Mouse (Mus musculus) MEL (cell line): ENCODE measurements around the gene Kazn. TPM values are rescaled to one million over a fixed set of nuclear protein-coding genes. Genes with fewer than 3 reads are reported as not detected.
A peak's percentile ranks its signal among the peaks of the same experiment; 100 is the strongest.

Source experiments
- DNase-seq: peaks from one replicate; pipeline ENCODE4 v3.0.0; 2011; ENCODE audit warnings: low read depth, low spot score
- H3K27ac ChIP-seq: 2 replicates; pipeline ENCODE4 v1.5.1; 2012; ENCODE audit warnings: low read depth, mild to moderate bottlenecking, control low read depth, low read length, moderate library complexity; ENCODE audit not compliant: control insufficient read depth
- H3K27me3 ChIP-seq, 2 experiments: fragments of 150-350 bp in 1 of 2; sonication (generic) in 1 of 2; 2 replicates each; pipeline ENCODE4 v1.6.1; 2012; ENCODE audit warnings: low read length in 2 of 2, mild to moderate bottlenecking in 2 of 2, improper control_type of control experiment in 1 of 2, moderate library complexity in 1 of 2; ENCODE audit not compliant: insufficient read depth in 2 of 2, control insufficient read depth in 1 of 2
- H3K36me3 ChIP-seq, 2 experiments: 2 replicates each; pipeline ENCODE4 v1.6.1; 2012 to 2014; ENCODE audit warnings: low read length in 2 of 2, improper control_type of control experiment in 1 of 2, inconsistent platforms in 1 of 2, mild to moderate bottlenecking in 1 of 2; ENCODE audit not compliant: insufficient read depth in 2 of 2, control insufficient read depth in 1 of 2
- H3K4me1 ChIP-seq, 2 experiments: fragments of 150-350 bp in 1 of 2; sonication (generic) in 1 of 2; 2 replicates each; pipeline ENCODE4 v1.6.1; 2012; ENCODE audit warnings: low read length in 2 of 2, improper control_type of control experiment in 1 of 2, mild to moderate bottlenecking in 1 of 2; ENCODE audit not compliant: insufficient read depth in 2 of 2, control insufficient read depth in 1 of 2
- H3K4me3 ChIP-seq, 2 experiments: fragments of 150-350 bp in 1 of 2; sonication (generic) in 1 of 2; 2 replicates each; pipeline ENCODE4 v1.5.1; 2012; ENCODE audit warnings: low read depth in 2 of 2, low read length in 2 of 2, mild to moderate bottlenecking in 2 of 2, moderate library complexity in 2 of 2, control low read depth in 1 of 2, improper control_type of control experiment in 1 of 2; ENCODE audit not compliant: control insufficient read depth in 1 of 2, insufficient read depth in 1 of 2
- H3K79me2 ChIP-seq: 2 replicates; pipeline ENCODE4 v1.6.1; 2012; ENCODE audit warnings: mild to moderate bottlenecking, low read length, moderate library complexity; ENCODE audit not compliant: control insufficient read depth, poor library complexity, insufficient read depth
- H3K9ac ChIP-seq: 2 replicates; pipeline ENCODE4 v1.6.1; 2012; ENCODE audit warnings: low read depth, mild to moderate bottlenecking, control low read depth, low read length, moderate library complexity; ENCODE audit not compliant: control insufficient read depth, poor library complexity, severe bottlenecking
- H3K9me3 ChIP-seq: fragments of 150-350 bp; sonication (generic); replicated peaks from 2 replicates; pipeline ENCODE4 v1.6.1; 2012; ENCODE audit warnings: mild to moderate bottlenecking, low read length, improper control_type of control experiment, moderate library complexity; ENCODE audit not compliant: insufficient read depth
- CHD1 ChIP-seq: IDR thresholded peaks from 2 replicates; pipeline ENCODE4 v1.6.1; 2012; ENCODE audit warnings: low read depth, mild to moderate bottlenecking, inconsistent platforms, low read length, improper control_type of control experiment
- CTCF ChIP-seq, 3 experiments: IDR thresholded peaks in 2 of 3; conservative IDR thresholded peaks in 1 of 3; 2 replicates each; pipeline ENCODE4 v1.5.1; 2011 to 2012; ENCODE audit warnings: low read length in 3 of 3, low read depth in 2 of 3, mild to moderate bottlenecking in 2 of 3, improper control_type of control experiment in 1 of 3, inconsistent platforms in 1 of 3, mixed read lengths in 1 of 3, moderate library complexity in 1 of 3; ENCODE audit not compliant: control insufficient read depth in 1 of 3, insufficient read depth in 1 of 3, poor library complexity in 1 of 3, severe bottlenecking in 1 of 3
- GATA1 ChIP-seq: IDR thresholded peaks from 2 replicates; pipeline ENCODE4 v1.6.1; 2011; ENCODE audit warnings: low read depth, low read length, improper control_type of control experiment
- HCFC1 ChIP-seq: IDR thresholded peaks from 2 replicates; pipeline ENCODE4 v1.6.1; 2012; ENCODE audit warnings: low read depth, mild to moderate bottlenecking, inconsistent platforms, low read length, improper control_type of control experiment, moderate library complexity
- JUND ChIP-seq: IDR thresholded peaks from 2 replicates; pipeline ENCODE4 v1.6.1; 2011; ENCODE audit warnings: low read depth, mild to moderate bottlenecking, improper control_type of control experiment, low read length
- MAX ChIP-seq: IDR thresholded peaks from 2 replicates; pipeline ENCODE4 v1.6.1; 2011; ENCODE audit warnings: low read length, improper control_type of control experiment
- MAZ ChIP-seq: IDR thresholded peaks from 2 replicates; pipeline ENCODE4 v1.6.1; 2012; ENCODE audit warnings: low read depth, mild to moderate bottlenecking, inconsistent platforms, low read length, improper control_type of control experiment
- MYC ChIP-seq: IDR thresholded peaks from 2 replicates; pipeline ENCODE4 v1.6.1; 2011; ENCODE audit warnings: low read depth, mild to moderate bottlenecking, low read length, improper control_type of control experiment, moderate library complexity
- NRF1 ChIP-seq: IDR thresholded peaks from 2 replicates; pipeline ENCODE4 v1.6.1; 2014; ENCODE audit warnings: low read depth, mild to moderate bottlenecking, inconsistent platforms, low read length, improper control_type of control experiment, moderate library complexity; ENCODE audit not compliant: poor library complexity, insufficient read depth, severe bottlenecking
- POLR2AphosphoS5 ChIP-seq: IDR thresholded peaks from 2 replicates; pipeline ENCODE4 v1.6.1; 2012; ENCODE audit warnings: low read depth, borderline replicate concordance, mild to moderate bottlenecking, inconsistent platforms, low read length, moderate library complexity, mixed read lengths
- RAD21 ChIP-seq: IDR thresholded peaks from 2 replicates; pipeline ENCODE4 v1.6.1; 2011; ENCODE audit warnings: mild to moderate bottlenecking, low read depth, low read length, improper control_type of control experiment
- SIN3A ChIP-seq: IDR thresholded peaks from 2 replicates; pipeline ENCODE4 v1.6.1; 2012; ENCODE audit warnings: low read length, improper control_type of control experiment, inconsistent platforms
- SMC3 ChIP-seq: IDR thresholded peaks from 2 replicates; pipeline ENCODE4 v1.6.1; 2011; ENCODE audit warnings: low read depth, low read length, improper control_type of control experiment
- TAL1 ChIP-seq: IDR thresholded peaks from 2 replicates; pipeline ENCODE4 v1.6.1; 2012; ENCODE audit warnings: mild to moderate bottlenecking, inconsistent platforms, low read length, moderate library complexity, mixed read lengths
- UBTF ChIP-seq: IDR thresholded peaks from 2 replicates; pipeline ENCODE4 v1.6.1; 2012; ENCODE audit warnings: low read depth, mild to moderate bottlenecking, inconsistent platforms, low read length, improper control_type of control experiment, moderate library complexity, borderline replicate concordance; ENCODE audit not compliant: insufficient read depth
- ZNF384 ChIP-seq: IDR thresholded peaks from 2 replicates; pipeline ENCODE4 v1.6.1; 2012; ENCODE audit warnings: low read depth, mild to moderate bottlenecking, inconsistent platforms, low read length, improper control_type of control experiment
- polyA plus RNA-seq, 2 experiments: library from polyadenylated mRNA; stranded (reverse) in 1 of 2; unstranded in 1 of 2; fragments of >175 nt in 1 of 2; fragments of >200 nt in 1 of 2; gene quantifications; 2 replicates each; pipeline versions ENCODE4 v1.2.1 to v1.2.4; 2012; ENCODE audit warnings: low replicate concordance in 2 of 2, low read depth in 1 of 2; ENCODE audit not compliant: insufficient read length in 2 of 2, insufficient read depth in 1 of 2, missing spikeins in 1 of 2
- total RNA-seq: library from RNA; depleted of rRNA; stranded (reverse); fragments of 300-350 nt; gene quantifications from 2 replicates; pipeline ENCODE4 v1.2.3, GENCODE M21; 2012

Gene Kazn
- total and polyA plus RNA-seq, 3 experiments: not detected

GRCm38 (mm10) chr4:142153526-142153925 lies 85.7 kb downstream of the Kazn start:
- H3K9me3 ChIP-seq: no peaks in the 10 kb centered on the region
- no peak overlapping the region for H3K9ac ChIP-seq
- no peaks in the 10 kb centered on the region for H3K79me2 ChIP-seq
- H3K27ac ChIP-seq: no peak overlapping the region
- DNase-seq: peak; percentile 34
- H3K27me3 ChIP-seq: no peaks in the 10 kb centered on the region
- no peaks in the 10 kb centered on the region for H3K4me1 ChIP-seq
- no peak overlapping the region for H3K4me3 ChIP-seq
- TF ChIP-seq POLR2AphosphoS5 (no peak), JUND (no peak), SIN3A (no peak), SMC3 (peak; percentile 42), CTCF (IDR thresholded peaks at IDR 0.05 in 2 of 3, conservative IDR thresholded peaks at IDR 0.05 in 1 of 3; ENCODE audit: control insufficient read depth in 1 of 3, insufficient read depth in 1 of 3, low read depth in 2 of 3, low read length in 3 of 3, poor library complexity in 1 of 3, severe bottlenecking in 1 of 3) (peak; percentile 58 to 85 (median 79)), RAD21 (peak; percentile 61), CHD1 (no peak), GATA1 (no peak), ZNF384 (no peak), UBTF (no peak), MYC (no peak), MAX (no peak), TAL1 (no peak)
- no peaks in the 10 kb centered on the region for H3K36me3 ChIP-seq

DNA sequence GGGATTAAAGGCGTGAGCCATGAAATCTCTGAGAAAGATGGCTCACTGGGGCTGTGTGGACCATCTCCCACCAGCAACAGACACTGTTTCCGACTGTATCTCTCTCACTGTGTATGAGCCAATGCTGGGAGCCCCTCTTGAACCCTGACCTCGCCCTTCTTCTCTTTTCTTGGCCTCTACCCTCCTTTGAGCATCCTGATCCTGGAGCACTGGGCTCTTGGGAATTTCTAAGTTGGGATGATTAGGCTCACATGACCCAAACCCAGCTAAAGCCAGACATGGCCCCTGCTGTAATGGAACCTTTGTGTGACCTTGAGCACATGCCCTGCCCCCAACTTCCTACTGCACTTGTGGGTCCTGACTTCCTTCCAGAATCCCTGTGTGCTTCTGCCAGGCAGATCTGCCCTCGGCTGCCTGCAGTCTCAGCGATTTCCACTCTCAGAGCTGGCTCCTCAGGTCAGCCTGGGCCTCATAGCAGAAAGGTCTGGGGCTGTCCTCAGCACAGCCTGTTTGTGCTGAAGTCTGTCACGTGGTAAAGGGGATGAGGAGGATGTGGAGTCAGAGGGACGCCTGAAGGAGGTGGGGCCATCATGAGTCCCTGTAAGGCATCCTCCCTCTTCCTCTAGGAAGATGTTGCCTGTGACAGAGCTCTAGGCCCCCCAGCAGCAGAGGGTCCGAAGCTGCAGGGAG lies 86.3 kb downstream of the Kazn start:
- Histone ChIP-seq H3K4me1 (no peaks in the 10 kb centered on the region), H3K27ac (no peak overlapping the region), H3K9ac (no peak overlapping the region), H3K27me3 (no peaks in the 10 kb centered on the region), H3K4me3 (no peak overlapping the region), H3K79me2 (no peaks in the 10 kb centered on the region), H3K36me3 (no peaks in the 10 kb centered on the region), H3K9me3 (no peaks in the 10 kb centered on the region)
- no peak for DNase-seq
- TF ChIP-seq UBTF (no peak), NRF1 (no peak), TAL1 (no peak), MYC (no peak), POLR2AphosphoS5 (no peak), MAZ (no peak), MAX (no peak), SIN3A (no peak), HCFC1 (no peak), JUND (no peak)
